Mouse (Mus musculus): ENCODE measurements at regions not wholly inside any gene's neighbourhood (a gene's known extent, or its start where the extent isn't known, plus 50 kb on each side); places are given as distances from the start of the nearest gene placed in this dataset.

- Histone ChIP-seq H3K4me3 (ENCODE audit: low read depth, low read length) (no peak overlapping the region), H3K27ac (ENCODE audit: low read depth, low read length) (no peak overlapping the region), H3K9ac (ENCODE audit: low read depth, low read length) (no peak overlapping the region), H3K4me2 (replicated peaks; ENCODE audit: low read depth) (no peak overlapping the region), H3K27me3 (replicated peaks; ENCODE audit: control insufficient read depth, insufficient read depth, low read length) (no peaks in the 10 kb centered on the region), H3K36me3 (ENCODE audit: control insufficient read depth, insufficient read depth) (no peaks in the 10 kb centered on the region), H3K4me1 (replicated peaks; ENCODE audit: control insufficient read depth, insufficient read depth, low read length) (no peaks in the 10 kb centered on the region), H3K9me3 (ENCODE audit: control insufficient read depth) (no peaks in the 10 kb centered on the region)
- ATAC-seq = no peak
- no peak for TF ChIP-seq CTCF (IDR thresholded peaks at IDR 0.05; ENCODE audit: low read depth)
- WGBS = 59% methylated on average over 3 of the region's 3 CpGs
These were observed 114.8 kb downstream of the Anxa2 start for GRCm38 (mm10) chr9:69568222-69568621.

- H3K4me2 ChIP-seq (replicated peaks; ENCODE audit: low read depth) = no peak overlapping the region
- TF ChIP-seq CTCF (IDR thresholded peaks at IDR 0.05; ENCODE audit: low read depth) = no peak
- no peak overlapping the region for H3K27ac ChIP-seq (ENCODE audit: low read depth, low read length)
- no peaks in the 10 kb centered on the region for H3K4me1 ChIP-seq (replicated peaks; ENCODE audit: control insufficient read depth, insufficient read depth, low read length)
- no peak overlapping the region for H3K4me3 ChIP-seq (ENCODE audit: low read depth, low read length)
- 15% methylated on average over 6 of the region's 6 CpGs for WGBS
- no peaks in the 10 kb centered on the region for H3K27me3 ChIP-seq (replicated peaks; ENCODE audit: control insufficient read depth, insufficient read depth, low read length)
- ATAC-seq = no peak
- no peaks in the 10 kb centered on the region for H3K36me3 ChIP-seq (ENCODE audit: control insufficient read depth, insufficient read depth)
- no peak overlapping the region for H3K9ac ChIP-seq (ENCODE audit: low read depth, low read length)
- no peaks in the 10 kb centered on the region for H3K9me3 ChIP-seq (ENCODE audit: control insufficient read depth)
These were observed 113.6 kb downstream of the Anxa2 start for GRCm38 (mm10) chr9:69566996-69567395.

GRCm38 (mm10) chr9:69543241-69543640 lies 89.8 kb downstream of the Anxa2 start:
- H3K9me3 ChIP-seq (ENCODE audit: control insufficient read depth) = no peaks in the 10 kb centered on the region
- no peak overlapping the region for H3K27ac ChIP-seq (ENCODE audit: low read depth, low read length)
- H3K4me3 ChIP-seq (ENCODE audit: low read depth, low read length) = no peak overlapping the region
- H3K4me1 ChIP-seq (replicated peaks; ENCODE audit: control insufficient read depth, insufficient read depth, low read length) = no peaks in the 10 kb centered on the region
- H3K27me3 ChIP-seq (replicated peaks; ENCODE audit: control insufficient read depth, insufficient read depth, low read length) = no peaks in the 10 kb centered on the region
- H3K9ac ChIP-seq (ENCODE audit: low read depth, low read length) = no peak overlapping the region
- TF ChIP-seq CTCF (IDR thresholded peaks at IDR 0.05; ENCODE audit: low read depth) = no peak
- no peak overlapping the region for H3K4me2 ChIP-seq (replicated peaks; ENCODE audit: low read depth)
- no peaks in the 10 kb centered on the region for H3K36me3 ChIP-seq (ENCODE audit: control insufficient read depth, insufficient read depth)
- 71% methylated on average over 5 of the region's 5 CpGs for WGBS
- no peak for ATAC-seq

Data from intestine, postnatal 0 days (tissue).